In genomic region chr12:39339101-39339538, GRCm38 (mm10) we compare ENCODE assay signal across 22 mouse cellular contexts.
DNase-seq lines count a peak whose midpoint lies in the region; ATAC-seq and TF ChIP-seq lines count a peak whose summit lies in the region.
"Had no signal": no experiment of that assay in that cellular context is flagged by ENCODE, and none has a peak within 500 bp of the region (broad histone marks: within the 10 kb centered on the region; RNA-seq: fewer than 3 reads in every experiment).

No protein-coding gene starts in this region.

- no peaks in the 10 kb centered on the region for H3K27me3 ChIP-seq in forebrain, embryonic 15.5 days
- H3K27me3 ChIP-seq in forebrain, postnatal 0 days (ENCODE audit: insufficient read depth, low read length): no peaks in the 10 kb centered on the region
- no peaks in the 10 kb centered on the region for H3K27me3 ChIP-seq in cerebellum, adult 2 months (ENCODE audit: control insufficient read depth, insufficient read depth, low read length)
- H3K27me3 ChIP-seq: CH12.LX; heart, embryonic 12.5 days; megakaryocyte, embryonic 14.5 days had no signal

- no peak for TF ChIP-seq CTCF in forebrain, postnatal 0 days (IDR thresholded peaks at IDR 0.05; ENCODE audit: low read depth)
- TF ChIP-seq CTCF in cerebellum, adult 2 months (IDR thresholded peaks at IDR 0.05; ENCODE audit: borderline replicate concordance, insufficient read depth, low read depth, low read length): no peak
- no peak for TF ChIP-seq CTCF in lung, adult 2 months (IDR thresholded peaks at IDR 0.05; ENCODE audit: insufficient read depth, low read length)

- H3K4me1 ChIP-seq in forebrain, embryonic 15.5 days: 0 out of 2 replicates have a peak, but pooled peaks cover 5% of the 10 kb centered on the region
- H3K4me1 ChIP-seq in forebrain, postnatal 0 days (ENCODE audit: insufficient read depth): no peaks in the 10 kb centered on the region
- H3K4me1 ChIP-seq in cerebellum, adult 2 months (ENCODE audit: control insufficient read depth, insufficient read depth, low read length): peaks cover 12% of the 10 kb centered on the region
- no peaks in the 10 kb centered on the region for H3K4me1 ChIP-seq in lung, adult 2 months (ENCODE audit: control insufficient read depth, insufficient read depth, low read length)
- H3K4me1 ChIP-seq: limb, embryonic 10.5 days; megakaryocyte, embryonic 14.5 days had no signal

- H3K36me3 ChIP-seq in forebrain, embryonic 15.5 days: no peaks in the 10 kb centered on the region
- no peaks in the 10 kb centered on the region for H3K36me3 ChIP-seq in forebrain, postnatal 0 days (ENCODE audit: insufficient read depth)
- H3K36me3 ChIP-seq: heart, embryonic 12.5 days; limb, embryonic 10.5 days had no signal

- no peak overlapping the region for H3K9ac ChIP-seq in forebrain, embryonic 15.5 days (replicated peaks)
- no peak overlapping the region for H3K9ac ChIP-seq in forebrain, postnatal 0 days
- H3K9ac ChIP-seq: heart, embryonic 12.5 days; liver, postnatal 0 days had no signal

- no peak overlapping the region for H3K4me2 ChIP-seq in forebrain, embryonic 15.5 days (replicated peaks)
- no peak overlapping the region for H3K4me2 ChIP-seq in forebrain, postnatal 0 days (ENCODE audit: low read depth)
- H3K4me2 ChIP-seq: heart, embryonic 12.5 days had no signal

- WGBS in forebrain, embryonic 15.5 days: 58% methylated on average over 5 of the region's 5 CpGs
- 58% methylated on average over 5 of the region's 5 CpGs for WGBS in forebrain, postnatal 0 days
- 16% methylated on average over 5 of the region's 5 CpGs for WGBS in cerebellum, adult 2 months
- WGBS in lung, adult 2 months: 79% methylated on average over 5 of the region's 5 CpGs

- no peak for DNase-seq in forebrain, postnatal 0 days
- DNase-seq in layer of hippocampus, adult 9-10 months (ENCODE audit: low spot score): peak; percentile 5
- DNase-seq in layer of hippocampus, postnatal 10 days (ENCODE audit: low spot score in 2 of 2): no peak
- peak; percentile 63 to 88 for DNase-seq in cerebellum, adult 2 months
- DNase-seq in cerebellum, postnatal 36 days: peak; percentile 24 to 70
- no peak for DNase-seq in lung, adult 2 months
- DNase-seq in gastrocnemius, adult 8-10 months (ENCODE audit: low spot score in 2 of 2): no peak
- DNase-seq: adrenal gland, postnatal 36 days; embryo, embryonic 11 days; heart, postnatal 14 days; kidney, adult 9 months; kidney, postnatal 25 days; liver, postnatal 0 days; thymus, postnatal 36 days had no signal

- H3K9me3 ChIP-seq in forebrain, embryonic 15.5 days: no peaks in the 10 kb centered on the region
- H3K9me3 ChIP-seq in forebrain, postnatal 0 days (ENCODE audit: low read length): no peaks in the 10 kb centered on the region
- H3K9me3 ChIP-seq: heart, embryonic 12.5 days; limb, embryonic 10.5 days; megakaryocyte, embryonic 14.5 days had no signal

- no peak overlapping the region for H3K27ac ChIP-seq in forebrain, embryonic 15.5 days (replicated peaks)
- H3K27ac ChIP-seq in forebrain, postnatal 0 days (ENCODE audit: low read depth, low read length): no peak overlapping the region
- peak overlapping the region; percentile 100 for H3K27ac ChIP-seq in cerebellum, adult 2 months (ENCODE audit: insufficient read depth, low read length)
- H3K27ac ChIP-seq: left cerebral cortex, adult 2 months; limb, embryonic 10.5 days had no signal

- TF ChIP-seq POLR2A in cerebellum, adult 2 months (IDR thresholded peaks at IDR 0.05; ENCODE audit: borderline replicate concordance, insufficient read depth, low read length): no peak
- no peak for TF ChIP-seq POLR2A in lung, adult 2 months (IDR thresholded peaks at IDR 0.05; ENCODE audit: borderline replicate concordance, extremely low read depth, low read depth, low read length)

- ATAC-seq in forebrain, embryonic 15.5 days (replicated peaks): peak; percentile 66
- ATAC-seq in forebrain, postnatal 0 days: no peak
- ATAC-seq: inflammation-experienced regulatory T-cells, adult 6 months; liver, postnatal 0 days; midbrain, embryonic 16.5 days had no signal

- H3K4me3 ChIP-seq in forebrain, embryonic 15.5 days: no peak overlapping the region
- no peak overlapping the region for H3K4me3 ChIP-seq in forebrain, postnatal 0 days (ENCODE audit: low read depth, low read length)
- H3K4me3 ChIP-seq in cerebellum, adult 2 months (replicated peaks; ENCODE audit: insufficient read depth, low read depth, low read length): no peak overlapping the region
- no peak overlapping the region for H3K4me3 ChIP-seq in lung, adult 2 months (replicated peaks; ENCODE audit: extremely low read depth, low read depth, low read length)
- H3K4me3 ChIP-seq: heart, embryonic 12.5 days; left cerebral cortex, adult 2 months; limb, embryonic 10.5 days; megakaryocyte, embryonic 14.5 days had no signal

Comparison
In these comparisons a context has a peak if more than half of its experiments do, and no peak if none do; other contexts are left out.
1. DNase-seq: peak in layer of hippocampus, adult 9-10 months (single experiment), cerebellum, adult 2 months (2 of 2) and cerebellum, postnatal 36 days (2 of 2); none in forebrain, postnatal 0 days (single experiment), layer of hippocampus, postnatal 10 days (0 of 2), lung, adult 2 months (single experiment) and gastrocnemius, adult 8-10 months (0 of 2).